Mouse (Mus musculus): ENCODE results near the gene Pomt1. TPM values are rescaled to one million over a fixed set of nuclear protein-coding genes. Genes with fewer than 3 reads are reported as not detected.

Pomt1 gene
- polyA plus RNA-seq (2012; rRNA removed): 36.4 and 42.1 TPM in 2 replicates

GRCm38 (mm10) chr2:32235886-32236759, at the start of gene Pomt1:
Gene Pomt1, plus strand, starts transcription at chr2:32236590.
- peaks cover 13% of the 10 kb centered on the region for H3K4me1 ChIP-seq (replicated peaks; ENCODE audit: control insufficient read depth, insufficient read depth, low read length)
- peaks cover 12% of the 10 kb centered on the region for H3K36me3 ChIP-seq (ENCODE audit: control insufficient read depth, insufficient read depth, low read length)
- no peaks in the 10 kb centered on the region for H3K27me3 ChIP-seq (ENCODE audit: control insufficient read depth, insufficient read depth, low read length)
- DNase-seq: peak; percentile 86
- WGBS: under 1% methylated on average over 54 of the region's 54 CpGs
- H3K27ac ChIP-seq (ENCODE audit: control insufficient read depth, insufficient read depth, low read length): peak within 1 kb of the TSS; percentile 69
- TF ChIP-seq CTCF (IDR thresholded peaks at IDR 0.05; ENCODE audit: borderline replicate concordance, control insufficient read depth, extremely low read depth, insufficient read depth, low read length, poor library complexity) (no peak), POLR2A (IDR thresholded peaks at IDR 0.05; ENCODE audit: control insufficient read depth, extremely low read depth, insufficient read depth, low read length, poor library complexity) (peak; percentile 85)
- peak within 1 kb of the TSS; percentile 94 for H3K4me3 ChIP-seq (ENCODE audit: control insufficient read depth, insufficient read depth, low read length)

- TF ChIP-seq CTCF (IDR thresholded peaks at IDR 0.05; ENCODE audit: borderline replicate concordance, control insufficient read depth, extremely low read depth, insufficient read depth, low read length, poor library complexity): no peak
- no peak for TF ChIP-seq POLR2A (IDR thresholded peaks at IDR 0.05; ENCODE audit: control insufficient read depth, extremely low read depth, insufficient read depth, low read length, poor library complexity)
- peaks cover 12% of the 10 kb centered on the region for H3K4me1 ChIP-seq (replicated peaks; ENCODE audit: control insufficient read depth, insufficient read depth, low read length)
- H3K27ac ChIP-seq (ENCODE audit: control insufficient read depth, insufficient read depth, low read length): no peak overlapping the region
- 97% methylated on average over 13 of the region's 13 CpGs for WGBS
- H3K36me3 ChIP-seq (ENCODE audit: control insufficient read depth, insufficient read depth, low read length): peaks cover 39% of the 10 kb centered on the region
- no peak overlapping the region for H3K4me3 ChIP-seq (ENCODE audit: control insufficient read depth, insufficient read depth, low read length)
- no peak for DNase-seq
- H3K27me3 ChIP-seq (ENCODE audit: control insufficient read depth, insufficient read depth, low read length): no peaks in the 10 kb centered on the region
Measured at GRCm38 (mm10) chr2:32187019-32187551, 49.3 kb upstream of the Pomt1 start.

- TF ChIP-seq POLR2A (IDR thresholded peaks at IDR 0.05; ENCODE audit: control insufficient read depth, extremely low read depth, insufficient read depth, low read length, poor library complexity): no peak
- no peak for TF ChIP-seq CTCF (IDR thresholded peaks at IDR 0.05; ENCODE audit: borderline replicate concordance, control insufficient read depth, extremely low read depth, insufficient read depth, low read length, poor library complexity)
- whole genome bisulfite sequencing: 97% methylated on average over 7 of the region's 7 CpGs
Measured at GRCm38 (mm10) chr2:32187649-32188048, 48.7 kb upstream of the Pomt1 start.

GRCm38 (mm10) chr2:32189060-32189681, 47.2 kb upstream of the Pomt1 start:
- Histone ChIP-seq H3K27me3 (ENCODE audit: control insufficient read depth, insufficient read depth, low read length) (no peaks in the 10 kb centered on the region), H3K27ac (ENCODE audit: control insufficient read depth, insufficient read depth, low read length) (no peak overlapping the region), H3K36me3 (ENCODE audit: control insufficient read depth, insufficient read depth, low read length) (peaks cover 50% of the 10 kb centered on the region), H3K4me3 (ENCODE audit: control insufficient read depth, insufficient read depth, low read length) (no peak overlapping the region), H3K4me1 (replicated peaks; ENCODE audit: control insufficient read depth, insufficient read depth, low read length) (no peaks in the 10 kb centered on the region)
- no peak for TF ChIP-seq CTCF (IDR thresholded peaks at IDR 0.05; ENCODE audit: borderline replicate concordance, control insufficient read depth, extremely low read depth, insufficient read depth, low read length, poor library complexity)
- no peak for TF ChIP-seq POLR2A (IDR thresholded peaks at IDR 0.05; ENCODE audit: control insufficient read depth, extremely low read depth, insufficient read depth, low read length, poor library complexity)
- no peak for DNase-seq
- 77% methylated on average over 5 of the region's 5 CpGs for WGBS

More at GRCm38 (mm10) chr2:32187649-32188048, 48.7 kb upstream of the Pomt1 start:
- no peak for DNase-seq
- no peak overlapping the region for H3K27ac ChIP-seq (ENCODE audit: control insufficient read depth, insufficient read depth, low read length)
- H3K4me3 ChIP-seq (ENCODE audit: control insufficient read depth, insufficient read depth, low read length): no peak overlapping the region
- H3K27me3 ChIP-seq (ENCODE audit: control insufficient read depth, insufficient read depth, low read length): no peaks in the 10 kb centered on the region
- H3K4me1 ChIP-seq (replicated peaks; ENCODE audit: control insufficient read depth, insufficient read depth, low read length): peaks cover 7% of the 10 kb centered on the region
- H3K36me3 ChIP-seq (ENCODE audit: control insufficient read depth, insufficient read depth, low read length): peaks cover 43% of the 10 kb centered on the region

- Histone ChIP-seq H3K27ac (ENCODE audit: control insufficient read depth, insufficient read depth, low read length) (no peak overlapping the region), H3K4me3 (ENCODE audit: control insufficient read depth, insufficient read depth, low read length) (no peak overlapping the region), H3K4me1 (replicated peaks; ENCODE audit: control insufficient read depth, insufficient read depth, low read length) (no peaks in the 10 kb centered on the region), H3K36me3 (ENCODE audit: control insufficient read depth, insufficient read depth, low read length) (peaks cover 59% of the 10 kb centered on the region), H3K27me3 (ENCODE audit: control insufficient read depth, insufficient read depth, low read length) (no peaks in the 10 kb centered on the region)
- no peak for DNase-seq
- TF ChIP-seq POLR2A (IDR thresholded peaks at IDR 0.05; ENCODE audit: control insufficient read depth, extremely low read depth, insufficient read depth, low read length, poor library complexity) (no peak), CTCF (IDR thresholded peaks at IDR 0.05; ENCODE audit: borderline replicate concordance, control insufficient read depth, extremely low read depth, insufficient read depth, low read length, poor library complexity) (no peak)
- WGBS: 69% methylated on average over 1 of the region's 1 CpGs
Measured at GRCm38 (mm10) chr2:32190620-32191019, 45.8 kb upstream of the Pomt1 start.

- no peak for TF ChIP-seq POLR2A (IDR thresholded peaks at IDR 0.05; ENCODE audit: control insufficient read depth, extremely low read depth, insufficient read depth, low read length, poor library complexity)
- TF ChIP-seq CTCF (IDR thresholded peaks at IDR 0.05; ENCODE audit: borderline replicate concordance, control insufficient read depth, extremely low read depth, insufficient read depth, low read length, poor library complexity): peak; percentile 83
- 83% methylated on average over 17 of the region's 18 CpGs for WGBS
- Histone ChIP-seq H3K27me3 (ENCODE audit: control insufficient read depth, insufficient read depth, low read length) (no peaks in the 10 kb centered on the region), H3K27ac (ENCODE audit: control insufficient read depth, insufficient read depth, low read length) (no peak overlapping the region), H3K4me1 (replicated peaks; ENCODE audit: control insufficient read depth, insufficient read depth, low read length) (no peaks in the 10 kb centered on the region), H3K4me3 (ENCODE audit: control insufficient read depth, insufficient read depth, low read length) (no peak overlapping the region), H3K36me3 (ENCODE audit: control insufficient read depth, insufficient read depth, low read length) (peaks cover 63% of the 10 kb centered on the region)
- peak; percentile 81 for DNase-seq
Measured at GRCm38 (mm10) chr2:32191872-32192507, 44.4 kb upstream of the Pomt1 start.
